Mouse (Mus musculus) C2C12 (cell line): Measurements from ENCODE around the gene Colca2.

Experiments
- CEBPB ChIP-seq: IDR thresholded peaks from one replicate; pipeline ENCODE4 v1.6.1; 2011; ENCODE audit warnings: low read depth, mild to moderate bottlenecking, control low read depth, moderate library complexity
- CTCF ChIP-seq: IDR thresholded peaks from one replicate; pipeline ENCODE4 v1.5.1; 2011; ENCODE audit not compliant: control insufficient read depth, insufficient read depth, insufficient read length
- FOSL1 ChIP-seq: IDR thresholded peaks from one replicate; pipeline ENCODE4 v1.8.0; 2011; ENCODE audit warnings: mild to moderate bottlenecking, low read length; ENCODE audit not compliant: poor library complexity, insufficient read depth, severe bottlenecking
- MAX ChIP-seq: IDR thresholded peaks from one replicate; pipeline ENCODE4 v1.6.1; 2011; ENCODE audit warnings: mild to moderate bottlenecking, control low read depth
- MYOD1 ChIP-seq: IDR thresholded peaks from one replicate; pipeline ENCODE4 v1.6.1; 2011; ENCODE audit warnings: low read depth; ENCODE audit not compliant: control insufficient read depth, insufficient read length
- MYOG ChIP-seq: IDR thresholded peaks from one replicate; pipeline ENCODE4 v1.6.1; 2011; ENCODE audit not compliant: control insufficient read depth, insufficient read length; ENCODE audit errors: extremely low read depth
- USF1 ChIP-seq: IDR thresholded peaks from one replicate; pipeline ENCODE4 v1.6.1; 2011; ENCODE audit warnings: low read depth, mild to moderate bottlenecking, control low read depth, moderate library complexity

- no peak for TF ChIP-seq CTCF
- no peak for TF ChIP-seq USF1
- TF ChIP-seq MYOD1 = no peak
- no peak for TF ChIP-seq MAX
- no peak for TF ChIP-seq CEBPB
- no peak for TF ChIP-seq MYOG
- TF ChIP-seq FOSL1 = no peak
Observed at GRCm38 (mm10) chr9:51306351-51306750, 28.0 kb upstream of the Colca2 start.
